Mouse (Mus musculus): ENCODE results near the gene Erfe.

Gene Erfe

DNA sequence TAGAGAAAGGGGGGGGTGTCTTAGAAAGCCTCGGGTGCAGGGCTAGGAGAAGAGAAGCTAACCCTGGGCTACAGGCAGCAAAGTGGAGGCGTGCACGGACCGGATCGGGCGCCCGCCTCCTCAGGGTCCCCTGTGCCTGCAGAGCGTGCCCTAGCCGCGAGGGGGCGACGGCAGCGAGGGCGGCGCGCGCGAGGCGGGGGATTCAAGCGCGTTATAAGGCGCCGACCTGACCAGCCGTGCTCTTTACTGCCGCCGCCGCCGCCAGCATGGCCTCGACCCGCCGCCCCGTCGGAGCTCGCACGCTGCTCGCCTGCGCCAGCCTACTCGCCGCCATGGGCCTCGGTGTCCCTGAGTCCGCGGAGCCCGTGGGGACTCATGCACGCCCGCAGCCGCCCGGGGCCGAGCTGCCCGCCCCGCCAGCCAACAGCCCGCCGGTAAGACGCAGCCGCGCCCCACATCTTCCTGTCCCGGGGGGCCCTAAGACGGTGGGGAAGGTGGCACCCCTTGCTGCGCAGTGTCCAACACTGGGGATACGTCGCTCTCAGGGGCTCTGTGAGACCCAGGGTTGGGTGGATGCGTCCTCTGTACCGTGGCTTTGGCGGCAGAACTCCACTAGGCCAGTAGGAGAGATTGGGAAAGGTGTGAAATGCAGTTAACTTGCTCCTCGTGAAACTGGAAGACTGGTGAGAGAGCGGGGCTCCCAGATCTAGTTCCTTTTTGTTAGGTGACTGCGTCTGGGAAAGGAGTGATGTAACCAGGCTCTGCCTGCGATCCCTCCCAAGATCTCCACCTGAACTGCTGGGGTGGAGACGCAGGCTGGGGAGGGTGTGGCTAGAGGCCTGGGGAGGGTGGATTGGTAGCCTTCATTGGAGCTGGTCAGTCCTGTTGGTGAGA, at the start of gene Erfe:
Erfe (plus strand) TSS at position 216 of the 894 bp plus-strand sequence.
- no peak for DNase-seq (ENCODE audit: low read depth)

DNA sequence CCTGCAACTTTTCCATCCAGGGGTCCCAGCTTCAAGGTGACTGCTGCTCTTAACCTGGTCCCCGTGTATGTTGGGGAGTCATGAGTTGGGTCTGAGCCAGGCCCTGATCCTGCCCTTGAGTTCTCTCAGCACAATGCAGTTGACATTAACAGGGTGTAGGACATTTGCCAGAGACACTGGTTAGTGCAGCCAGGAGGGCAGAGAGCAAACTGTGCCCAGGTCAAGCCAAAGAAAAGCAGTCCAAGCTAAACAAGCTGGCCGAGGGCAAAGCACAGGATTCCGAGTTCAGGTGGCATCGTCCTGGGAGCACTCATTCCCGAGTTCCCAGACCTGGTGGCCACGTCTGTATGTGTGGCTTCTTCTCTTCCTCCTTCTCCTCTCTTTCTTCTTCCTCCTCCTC, 48.6 kb upstream of the Erfe start:
- no peak for DNase-seq (ENCODE audit: low read depth)

DNA sequence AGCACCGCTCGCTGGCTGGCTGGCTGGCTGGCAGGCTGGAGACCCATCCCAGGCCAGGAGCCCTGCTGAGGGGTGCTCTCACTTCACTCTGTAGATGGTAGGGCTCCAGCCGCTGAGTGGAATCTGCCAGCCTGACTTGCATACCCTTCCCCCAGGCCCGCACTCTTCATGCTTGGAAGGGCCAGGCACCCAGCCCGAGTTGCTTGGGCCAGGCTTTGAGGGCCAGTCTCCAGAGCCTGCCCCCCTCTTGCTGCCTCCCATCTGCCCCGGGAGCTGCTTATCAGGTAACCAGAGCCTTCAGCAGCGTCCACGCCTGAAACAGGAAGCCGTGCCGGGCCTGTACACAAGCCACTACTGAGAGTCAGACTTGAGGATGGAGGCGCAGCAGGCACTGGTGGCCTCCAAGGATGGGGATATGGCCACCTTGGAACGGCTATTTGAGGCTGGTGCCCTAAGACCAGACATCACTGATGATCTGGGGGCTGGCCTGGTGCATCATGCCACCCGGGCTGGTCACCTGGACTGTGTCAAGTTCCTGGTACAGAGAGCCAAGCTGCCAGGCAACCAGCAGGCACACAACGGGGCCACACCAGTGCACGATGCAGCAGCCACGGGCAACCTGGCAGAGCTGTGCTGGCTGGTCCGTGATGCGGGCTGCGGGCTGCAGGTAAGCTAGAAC, 44.3 kb upstream of the Erfe start, which contains the start of gene Espnl:
Espnl (plus strand) TSS at position 316 of the 679 bp plus-strand sequence.
- DNase-seq (ENCODE audit: low read depth) = no peak

DNA sequence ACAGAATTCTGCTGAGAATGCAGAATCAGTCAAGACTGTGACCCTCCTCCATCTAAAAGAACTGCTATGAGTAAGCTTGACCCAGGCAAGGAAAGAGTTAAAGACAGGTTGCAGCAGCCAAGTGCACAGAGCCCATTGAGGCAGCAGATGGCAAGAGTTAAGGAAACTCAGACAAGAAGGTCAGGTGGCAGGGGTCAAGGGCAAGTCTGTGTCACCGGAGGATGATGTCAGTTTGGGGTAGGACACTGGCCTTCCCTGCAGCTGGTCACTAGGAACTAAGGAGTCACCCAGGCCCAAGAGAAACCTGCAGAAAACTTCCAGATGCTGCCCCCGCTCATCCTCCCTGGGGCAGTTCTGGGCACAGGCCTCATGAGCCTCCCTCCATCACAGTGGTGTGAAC, 41.6 kb upstream of the Erfe start:
- no peak for DNase-seq (ENCODE audit: low read depth)

DNA sequence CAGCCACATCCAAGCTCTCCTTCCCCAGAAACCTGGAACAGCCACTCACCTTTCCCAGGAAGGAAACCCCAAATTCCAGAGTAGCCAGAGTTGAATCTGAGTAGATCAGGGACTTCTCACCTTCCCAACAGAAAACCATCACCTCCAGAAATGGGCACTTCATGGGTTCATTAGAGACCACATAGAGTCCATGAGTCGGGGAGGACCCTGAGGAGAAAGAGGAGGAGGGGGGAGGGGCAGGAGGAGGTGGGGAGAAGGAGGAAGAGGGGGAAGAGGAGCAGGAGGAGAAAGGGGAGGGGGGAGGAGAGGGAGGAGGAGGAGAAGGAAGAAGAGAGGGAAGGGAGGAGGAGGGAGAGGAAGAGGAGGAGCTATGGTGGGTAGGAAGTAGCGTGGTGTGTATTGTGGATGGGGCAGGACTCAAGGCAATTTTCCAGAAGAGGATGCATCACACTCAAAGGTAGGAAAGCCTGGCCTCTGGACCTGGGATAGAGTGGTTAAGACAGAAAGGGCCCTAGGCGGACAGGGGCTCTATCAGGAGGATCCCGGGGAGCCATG, 40.7 kb upstream of the Erfe start:
- no peak for DNase-seq (ENCODE audit: low read depth)

DNA sequence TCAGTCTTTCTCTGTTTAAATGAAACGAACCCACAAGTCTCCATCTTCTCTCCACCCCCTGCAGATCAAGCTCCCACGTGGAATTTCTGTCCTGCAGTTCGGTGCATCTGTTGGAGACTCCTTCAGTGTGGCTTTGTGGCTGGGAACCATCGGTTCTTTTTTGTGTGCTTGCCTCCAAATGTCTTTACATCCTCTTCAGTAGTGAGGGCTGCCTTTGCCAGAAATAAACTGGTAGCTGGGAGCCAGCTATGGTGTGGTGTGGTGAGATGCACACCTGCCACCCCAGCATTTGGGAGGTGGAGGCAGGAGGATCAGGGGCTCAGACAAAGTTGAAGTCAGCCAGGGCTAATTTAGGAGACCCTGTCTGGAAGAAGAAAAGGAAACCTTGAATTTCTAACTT, 34.1 kb upstream of the Erfe start:
- DNase-seq (ENCODE audit: low read depth) = no peak

DNA sequence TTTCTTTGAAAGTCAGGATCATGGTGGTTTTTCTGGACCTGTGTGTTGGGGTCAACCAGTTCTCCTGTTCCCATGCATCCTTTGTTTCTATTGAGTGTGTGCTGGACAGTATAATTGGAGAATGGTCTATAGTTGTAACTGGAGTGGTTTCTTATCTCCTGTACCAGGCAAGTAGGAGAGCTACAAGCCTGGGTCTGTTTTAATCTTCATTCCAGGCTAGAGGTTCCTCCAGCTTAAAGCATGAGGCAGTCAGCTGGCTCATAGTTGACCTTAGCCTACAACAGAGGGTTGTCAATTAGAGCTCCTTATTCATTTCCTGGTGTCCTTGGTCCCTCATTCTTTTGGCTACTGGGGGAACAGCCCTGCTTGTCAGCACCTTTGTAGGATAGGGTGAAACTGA, 32.6 kb upstream of the Erfe start:
- DNase-seq (ENCODE audit: low read depth) = no peak

DNA sequence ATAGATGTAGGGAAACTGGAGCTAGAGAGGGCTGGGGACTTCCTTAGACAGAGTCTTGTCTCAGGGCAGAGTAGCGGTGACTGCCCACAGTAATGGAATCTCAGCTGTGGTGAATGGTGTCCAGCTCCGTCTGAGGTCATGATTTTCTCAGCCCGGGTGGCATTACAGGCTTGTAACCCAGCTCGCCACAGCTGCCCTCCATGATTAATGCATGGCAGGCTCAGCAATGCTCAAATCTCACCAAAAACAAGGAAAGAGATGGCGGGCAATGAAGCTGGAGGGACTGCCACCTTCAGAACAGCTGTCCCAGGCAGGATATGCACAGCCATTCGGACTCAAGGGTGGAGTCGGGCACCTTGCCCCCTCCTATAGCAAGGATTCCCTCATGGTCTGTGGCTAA, 28.9 kb upstream of the Erfe start:
- no peak for DNase-seq (ENCODE audit: low read depth)

DNA sequence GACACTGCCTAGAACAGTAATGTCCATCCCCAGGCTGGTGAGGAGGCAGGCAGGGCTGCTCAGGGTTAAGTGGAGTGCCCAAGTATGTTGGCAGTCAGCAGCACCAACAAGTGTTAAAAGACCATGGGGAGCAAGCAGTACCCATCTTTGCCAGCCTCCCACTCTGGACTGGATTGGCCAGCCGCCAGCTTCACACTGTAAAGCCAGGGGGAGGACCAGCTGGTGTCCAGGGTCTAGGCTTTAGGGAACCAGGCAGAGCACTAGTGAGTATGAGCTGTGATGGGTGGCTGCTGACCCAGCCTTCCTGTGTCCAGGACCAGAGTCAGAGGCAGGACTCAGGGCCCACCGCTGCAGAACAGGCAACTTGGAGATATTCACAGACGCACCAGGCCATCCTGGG, 22.2 kb upstream of the Erfe start:
- DNase-seq (ENCODE audit: low read depth) = no peak

DNA sequence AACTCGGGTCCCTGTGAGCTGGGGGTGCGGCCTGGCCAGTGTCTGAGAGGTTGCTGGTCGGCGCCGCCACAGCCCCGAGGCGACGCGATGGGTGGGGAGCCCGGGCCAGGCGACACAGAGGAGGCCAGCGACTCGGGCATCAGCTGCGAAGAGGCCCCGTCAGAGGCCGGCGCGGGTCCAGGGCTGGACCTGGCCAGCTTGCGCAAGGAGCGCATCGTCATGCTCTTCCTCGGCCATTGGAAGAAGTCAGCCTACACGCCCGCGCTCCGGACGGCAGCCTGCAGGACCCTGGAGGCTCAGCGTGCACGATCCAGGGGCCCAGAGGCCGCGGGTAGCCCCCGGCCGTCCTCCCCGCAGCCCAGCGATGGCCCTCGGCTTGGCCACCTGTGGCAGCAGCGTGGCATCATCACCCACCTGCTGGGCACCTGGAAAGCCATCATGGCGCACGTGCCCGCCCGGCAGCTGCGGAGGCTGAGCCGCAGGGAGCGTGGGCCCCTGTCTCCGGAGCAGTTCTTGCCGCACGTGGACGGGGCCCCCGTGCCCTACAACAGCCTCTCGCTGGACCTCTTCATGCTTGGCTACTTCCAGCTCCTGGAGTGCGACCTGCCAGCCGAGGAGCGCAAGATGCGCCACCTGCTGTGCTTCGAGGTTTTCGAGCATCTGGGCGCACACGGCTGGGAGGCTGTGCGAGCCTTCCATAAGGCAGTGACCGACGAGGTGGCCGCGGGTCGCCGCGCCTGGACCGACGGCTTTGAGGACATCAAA, 21.1 kb upstream of the Erfe start:
- DNase-seq (ENCODE audit: low read depth) = no peak

DNA sequence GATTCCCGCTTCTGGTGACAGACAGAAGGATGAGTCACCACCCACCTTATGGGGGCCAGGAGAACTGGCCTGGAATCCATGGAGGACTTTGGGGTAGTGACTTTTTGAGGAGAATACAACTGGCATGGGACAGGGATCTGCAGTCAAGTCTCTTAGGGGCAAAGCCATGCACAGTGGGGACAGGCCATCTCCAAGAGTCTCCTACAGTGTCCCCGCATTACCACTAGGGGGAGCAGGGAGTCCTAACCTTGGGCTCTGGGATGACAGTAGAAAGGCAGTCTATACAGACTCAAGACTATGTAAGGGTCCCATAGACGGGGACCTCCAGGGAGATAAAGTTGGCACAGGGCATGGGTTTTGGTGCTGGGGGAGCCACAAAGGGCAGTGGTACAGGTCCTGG, 19.3 kb upstream of the Erfe start:
- DNase-seq (ENCODE audit: low read depth) = no peak

DNA sequence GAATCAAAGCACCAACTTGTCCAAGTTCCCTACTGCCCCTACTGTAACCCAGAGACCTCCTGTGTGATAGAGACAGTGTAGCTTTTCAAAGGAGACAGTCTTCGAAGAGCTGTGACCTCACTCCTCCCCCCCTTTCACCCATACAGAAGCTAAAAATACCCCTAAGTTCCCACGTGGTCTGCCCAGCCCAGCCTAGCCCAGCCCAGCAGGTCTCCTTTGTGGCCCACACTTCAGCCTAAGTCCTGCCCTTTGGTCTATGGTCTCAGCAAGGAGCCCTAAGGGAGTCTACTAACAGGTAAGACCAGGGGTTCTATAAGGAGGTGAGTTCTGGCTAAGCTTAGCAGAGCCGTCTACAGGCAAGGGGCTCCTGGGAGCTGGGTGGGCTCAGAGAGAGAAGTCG, 15.4 kb upstream of the Erfe start, which contains the start of gene Klhl30:
Klhl30 (plus strand) TSS at position 176 of the 400 bp plus-strand sequence.
- no peak for DNase-seq (ENCODE audit: low read depth)

DNA sequence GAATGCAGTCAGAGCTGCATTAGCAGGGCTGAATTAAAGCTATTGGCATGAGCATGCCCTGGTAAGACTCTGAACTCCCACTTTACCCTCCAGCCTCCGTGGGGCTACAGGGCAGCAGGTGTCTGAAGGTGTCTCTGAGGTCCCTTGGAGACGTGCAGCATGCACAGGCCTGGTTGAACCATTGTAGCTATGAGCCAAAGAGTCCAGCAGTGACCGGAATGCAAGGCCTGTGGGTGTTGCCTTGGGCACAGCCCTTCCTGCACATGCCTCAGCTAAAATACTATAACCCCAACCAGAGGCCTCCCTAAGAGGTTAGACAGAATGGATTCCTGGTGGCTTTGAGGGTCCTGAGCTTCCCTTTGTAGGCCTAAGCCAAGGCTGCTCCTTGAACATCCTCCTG, 15.0 kb upstream of the Erfe start:
- DNase-seq (ENCODE audit: low read depth) = no peak

DNA sequence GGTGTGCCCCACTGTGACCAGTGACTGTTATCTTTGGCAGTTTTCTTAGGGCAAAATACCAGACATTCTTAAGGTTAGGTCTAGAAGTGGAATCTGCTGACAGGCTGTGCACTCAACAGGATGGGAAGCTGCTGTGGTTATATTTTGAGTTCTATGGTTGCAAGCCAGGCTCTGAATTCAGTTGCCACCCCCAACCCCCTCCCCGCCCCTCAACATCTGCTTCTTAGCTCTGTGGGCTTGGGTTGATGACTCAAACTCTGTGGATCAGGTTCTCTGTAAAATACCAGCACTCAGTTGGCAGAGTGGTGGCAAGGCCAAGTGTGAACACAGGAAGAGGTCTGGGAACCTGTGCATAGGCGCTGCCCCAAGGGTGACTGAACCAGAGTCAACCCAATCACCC, 14.0 kb upstream of the Erfe start:
- DNase-seq (ENCODE audit: low read depth) = peak; percentile 91

DNA sequence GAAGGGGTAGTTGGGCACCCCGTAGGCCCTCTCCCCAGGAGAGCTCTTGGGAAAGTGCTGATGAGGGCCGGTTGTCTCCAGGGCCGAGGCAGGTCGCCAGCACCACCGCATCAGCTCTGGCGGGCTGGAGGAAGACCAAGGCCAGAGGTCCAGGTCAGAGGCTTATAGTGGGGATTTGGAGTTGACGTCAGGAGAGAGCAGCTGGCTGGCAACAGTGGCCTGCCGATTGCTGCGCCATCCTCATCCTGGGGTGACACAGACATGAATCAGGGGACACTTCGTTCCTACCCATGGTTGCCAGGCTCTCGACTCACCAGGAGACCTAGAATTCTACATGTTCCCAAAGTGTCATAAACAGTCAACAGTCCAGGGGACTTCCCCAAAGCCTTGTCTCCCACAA, 10.1 kb upstream of the Erfe start:
- DNase-seq (ENCODE audit: low read depth) = no peak

DNA sequence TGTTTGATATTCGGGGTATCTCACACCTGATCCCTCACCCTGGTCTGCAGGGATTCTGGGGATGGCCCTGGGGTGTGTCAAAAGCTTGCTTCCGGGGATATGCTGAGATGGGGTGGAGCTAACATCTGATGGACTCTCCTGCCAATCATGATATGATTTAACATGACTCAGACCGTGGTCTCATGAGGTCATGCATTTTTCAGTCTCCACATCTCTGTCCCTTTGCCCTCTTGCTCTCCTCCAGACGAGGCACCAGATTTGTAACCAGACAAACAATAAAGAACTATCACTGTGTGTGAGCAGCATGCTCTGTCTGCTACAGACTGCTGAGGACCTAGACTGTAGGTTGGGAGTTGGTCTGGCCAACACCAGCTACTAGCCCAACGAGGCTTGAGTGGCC, 4.1 kb upstream of the Erfe start:
- no peak for DNase-seq (ENCODE audit: low read depth)

DNA sequence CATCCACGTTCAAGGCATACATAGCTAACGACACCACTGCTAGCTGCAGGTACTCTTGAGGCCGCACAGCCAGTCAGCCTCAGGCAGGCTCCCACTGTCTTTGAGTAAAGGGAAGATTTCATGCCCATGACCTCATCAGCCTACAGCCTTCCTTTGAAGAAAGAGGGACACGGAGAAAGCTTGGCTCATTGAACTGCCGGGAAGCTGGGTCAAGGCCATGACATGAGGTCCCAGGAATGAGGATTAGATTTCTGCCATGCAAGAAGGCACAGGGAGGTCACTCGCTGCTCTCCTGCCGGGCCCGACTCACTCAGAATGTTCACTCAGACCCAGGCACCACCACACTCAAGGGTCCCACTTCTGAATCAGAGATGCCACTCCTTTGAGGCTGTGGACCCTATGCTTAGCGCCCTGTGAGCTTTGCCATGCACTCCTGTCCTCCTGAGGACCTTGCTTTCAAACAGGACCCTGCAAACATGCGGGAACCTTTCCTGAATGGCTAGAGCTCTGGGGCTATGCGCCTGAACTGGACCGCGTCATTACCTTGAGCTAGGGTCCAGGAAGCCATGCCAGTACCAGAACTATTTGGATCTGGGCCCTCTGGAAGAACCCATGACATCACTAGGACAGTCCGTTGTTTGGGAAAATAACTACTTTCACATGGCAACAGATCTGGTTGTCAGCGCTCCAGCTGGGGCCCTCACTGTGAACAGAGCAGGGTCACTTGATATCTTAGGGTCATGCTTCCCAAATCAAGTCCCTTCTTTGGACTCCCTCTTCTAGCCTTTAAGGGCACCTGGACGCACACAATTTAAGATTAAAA, 1.2 kb upstream of the Erfe start:
- DNase-seq (ENCODE audit: low read depth) = no peak

DNA sequence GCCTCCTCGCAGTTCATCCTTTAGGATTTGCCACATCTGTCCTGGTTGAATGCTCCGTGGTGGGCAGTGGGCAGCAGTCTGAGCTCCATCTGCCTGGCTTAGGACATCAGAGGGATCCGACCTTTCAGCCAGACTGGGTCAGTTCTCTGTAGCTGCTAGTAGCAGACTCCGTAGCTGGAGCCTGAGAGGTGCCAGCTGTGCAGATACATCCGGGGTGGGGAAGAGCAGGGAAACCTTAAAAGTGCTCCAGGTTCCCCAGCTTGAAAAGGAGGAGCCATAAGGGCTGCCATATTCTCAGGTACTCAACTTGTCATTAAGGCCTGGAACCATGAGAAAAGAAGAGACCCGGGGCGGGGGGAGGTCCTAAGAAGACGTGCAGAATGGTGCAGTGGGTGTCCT, 415 bp upstream of the Erfe start:
- DNase-seq (ENCODE audit: low read depth) = no peak

DNA sequence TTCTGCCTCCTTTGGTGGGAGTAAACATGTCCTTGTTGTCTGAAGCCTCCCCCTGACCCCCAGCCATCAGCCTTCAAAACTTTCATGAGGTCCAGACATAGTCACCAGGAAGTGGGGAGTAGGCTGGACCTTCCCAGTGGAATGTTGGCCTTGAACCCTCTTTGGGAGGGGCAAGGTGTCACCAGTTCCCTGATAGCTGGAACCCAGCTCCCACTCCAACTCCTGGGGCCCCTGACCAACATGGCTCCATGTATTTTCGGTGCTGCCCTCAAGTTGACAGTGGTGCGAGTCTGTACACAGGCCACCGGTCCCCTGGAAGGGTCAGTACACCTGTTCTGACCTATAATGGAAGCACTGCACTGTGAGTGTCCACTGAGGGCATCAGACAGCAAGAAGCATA, 1.1 kb downstream of the Erfe start:
- no peak for DNase-seq (ENCODE audit: low read depth)

DNA sequence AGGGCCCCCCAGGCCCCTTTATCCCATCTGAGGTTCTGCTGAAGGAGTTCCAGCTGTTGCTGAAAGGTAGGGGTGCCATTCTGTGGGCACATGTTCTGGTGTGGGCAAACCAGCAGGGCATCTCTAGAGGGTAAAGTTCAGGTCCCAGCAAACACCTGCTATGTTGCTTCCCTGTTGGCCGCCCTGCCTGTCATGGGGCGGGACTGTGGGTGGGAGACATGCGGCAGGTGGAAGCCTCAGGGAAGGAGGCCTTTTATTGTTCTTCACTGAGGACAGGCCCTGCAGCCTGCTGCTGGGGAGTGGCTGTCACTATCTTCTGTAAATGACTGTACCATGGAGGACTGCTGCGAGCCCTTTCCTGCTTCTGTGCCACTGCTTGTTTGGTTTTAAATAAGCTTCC, 3.2 kb downstream of the Erfe start:
- DNase-seq (ENCODE audit: low read depth) = no peak

DNA sequence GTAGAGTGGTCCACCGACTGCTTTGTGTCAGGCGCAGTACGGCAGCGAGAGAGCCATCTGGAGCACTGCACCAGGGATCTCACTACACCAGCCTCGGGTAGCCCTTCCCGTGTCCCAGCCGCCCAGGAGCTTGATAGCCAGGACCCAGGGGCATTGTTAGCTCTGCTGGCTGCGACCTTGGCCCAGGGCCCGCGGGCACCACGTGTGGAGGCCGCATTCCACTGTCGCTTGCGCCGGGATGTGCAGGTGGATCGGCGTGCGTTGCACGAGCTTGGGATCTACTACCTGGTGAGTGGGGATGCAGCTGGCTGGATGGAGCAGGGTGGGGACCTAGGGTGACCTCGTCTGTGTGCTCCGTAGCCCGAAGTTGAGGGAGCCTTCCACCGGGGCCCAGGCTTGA, 3.8 kb downstream of the Erfe start:
- DNase-seq (ENCODE audit: low read depth) = no peak
